Mouse (Mus musculus): Measurements from ENCODE around the gene Atf6.

The Atf6 gene

GRCm38 (mm10) chr1:170657643-170658314 lies 209.8 kb downstream of the Atf6 start:
- DNase-seq (ENCODE audit: low spot score in 2 of 2): no peak

- no peak for DNase-seq (ENCODE audit: low spot score in 2 of 2)
Observed at GRCm38 (mm10) chr1:170657228-170657521, 210.4 kb downstream of the Atf6 start.

GRCm38 (mm10) chr1:170656518-170657227 lies 210.9 kb downstream of the Atf6 start:
- DNase-seq (ENCODE audit: low spot score in 2 of 2): no peak

- DNase-seq (ENCODE audit: low spot score in 2 of 2): no peak
Observed at GRCm38 (mm10) chr1:170655280-170655917, 212.2 kb downstream of the Atf6 start.

Data from right cerebral cortex, adult 2 months (tissue).